Mouse (Mus musculus) lung, adult 2 months (tissue): ENCODE data around the gene Cdyl2. TPM values are rescaled to one million over a fixed set of nuclear protein-coding genes. Genes with fewer than 3 reads are reported as not detected.

Experiments used
- DNase-seq: peaks from one replicate; pipeline ENCODE4 v3.0.0; 2022
- H3K4me1 ChIP-seq: fragments of 200-500 bp; 2 replicates; pipeline ENCODE4 v1.6.1; 2011; ENCODE audit warnings: low read length; ENCODE audit not compliant: control insufficient read depth, insufficient read depth
- H3K4me3 ChIP-seq: fragments of 200-500 bp; replicated peaks from 2 replicates; pipeline ENCODE3; 2011; ENCODE audit warnings: low read depth, mild to moderate bottlenecking, control low read depth, low read length; ENCODE audit errors: extremely low read depth
- CTCF ChIP-seq: fragments of 200-500 bp; IDR thresholded peaks from 2 replicates; pipeline ENCODE4 v1.5.1; 2011; ENCODE audit warnings: mild to moderate bottlenecking, low read length, control low read depth; ENCODE audit not compliant: insufficient read depth
- POLR2A ChIP-seq: fragments of 200-500 bp; IDR thresholded peaks from 2 replicates; pipeline ENCODE4 v1.6.1; 2011; ENCODE audit warnings: low read depth, mild to moderate bottlenecking, control low read depth, low read length, borderline replicate concordance; ENCODE audit errors: extremely low read depth
- WGBS: fragments of 180-500 bp; shearing (Covaris S2); methylation state at CpG from one replicate; pipeline ENCODE4 v1.1.7; 2018; 5-methylcytosine and 5-hydroxymethylcytosine counted together
- polyA plus RNA-seq: library from polyadenylated mRNA; depleted of rRNA; stranded (reverse); fragments of >200 nt; gene quantifications from 2 replicates; pipeline ENCODE4 v1.2.3, GENCODE M21; 2012

Gene Cdyl2
- polyA plus RNA-seq, 1 experiment: 3.2 TPM

GRCm38 (mm10) chr8:116673052-116673451, 59.7 kb downstream of the Cdyl2 start:
- TF ChIP-seq POLR2A (no peak), CTCF (no peak)
- WGBS: 95% methylated on average over 4 of the region's 4 CpGs
- no peaks in the 10 kb centered on the region for H3K4me1 ChIP-seq
- DNase-seq: no peak
- no peak overlapping the region for H3K4me3 ChIP-seq

DNA sequence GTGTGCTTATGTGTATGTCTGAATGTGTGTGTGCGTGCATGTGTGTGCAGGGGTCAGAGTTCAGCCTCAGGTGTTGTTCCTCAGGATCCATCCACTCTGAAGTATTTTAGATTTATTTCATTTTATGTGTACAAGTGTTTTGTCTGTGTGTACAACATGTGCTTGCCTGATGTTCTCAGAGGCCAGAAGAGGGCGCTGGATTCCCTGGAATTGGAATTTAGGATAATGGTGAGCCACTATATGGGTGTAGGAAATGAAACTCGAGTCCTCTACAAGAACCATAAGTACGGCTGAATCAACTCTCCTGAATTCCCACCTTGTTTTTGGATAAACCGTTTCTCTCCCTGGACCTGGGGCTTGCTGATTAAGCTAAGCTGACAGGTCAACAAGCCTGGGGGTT, 61.2 kb downstream of the Cdyl2 start:
- no peak for DNase-seq
- 63% methylated on average over 5 of the region's 5 CpGs for WGBS
- no peak for TF ChIP-seq CTCF
- TF ChIP-seq POLR2A: no peak

DNA sequence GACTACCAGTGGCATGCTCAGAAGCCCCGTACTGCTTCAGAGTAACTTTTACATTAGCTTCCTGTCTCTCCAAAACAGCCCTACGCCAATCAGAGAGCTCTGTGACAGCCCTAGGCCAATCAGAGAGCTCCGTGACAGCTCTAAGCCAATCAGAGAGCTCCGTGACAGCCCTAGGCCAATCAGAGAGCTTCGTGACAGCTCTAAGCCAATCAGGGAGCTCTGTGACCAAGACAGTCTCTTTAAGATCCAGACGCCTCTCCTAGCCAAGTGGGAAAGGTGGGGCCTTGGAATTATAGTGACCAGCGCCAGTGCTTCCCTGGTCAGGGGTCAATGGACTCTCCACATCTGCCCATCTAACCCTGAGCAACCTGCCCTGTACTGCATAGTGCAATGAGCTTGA, 62.2 kb downstream of the Cdyl2 start:
- DNase-seq: no peak
- 82% methylated on average over 7 of the region's 7 CpGs for WGBS
- no peaks in the 10 kb centered on the region for H3K4me1 ChIP-seq
- no peak overlapping the region for H3K4me3 ChIP-seq
- TF ChIP-seq POLR2A (no peak), CTCF (no peak)

More for the DNA sequence above, 61.2 kb downstream of the Cdyl2 start:
- Histone ChIP-seq H3K4me3 (no peak overlapping the region), H3K4me1 (no peaks in the 10 kb centered on the region)

GRCm38 (mm10) chr8:116668977-116669376, 63.8 kb downstream of the Cdyl2 start:
- no peak overlapping the region for H3K4me3 ChIP-seq
- no peak for DNase-seq
- H3K4me1 ChIP-seq: no peaks in the 10 kb centered on the region
- 95% methylated on average over 7 of the region's 7 CpGs for whole genome bisulfite sequencing
- no peak for TF ChIP-seq CTCF
- TF ChIP-seq POLR2A: no peak

GRCm38 (mm10) chr8:116666781-116667325, 65.9 kb downstream of the Cdyl2 start:
- 62% methylated on average over 11 of the region's 11 CpGs for WGBS
- Histone ChIP-seq H3K4me3 (no peak overlapping the region), H3K4me1 (no peaks in the 10 kb centered on the region)
- DNase-seq: no peak
- TF ChIP-seq CTCF (no peak), POLR2A (no peak)

- no peak for TF ChIP-seq POLR2A
- TF ChIP-seq CTCF: no peak
- H3K4me1 ChIP-seq: no peaks in the 10 kb centered on the region
- no peak overlapping the region for H3K4me3 ChIP-seq
- 88% methylated on average over 1 of the region's 1 CpGs for WGBS
- no peak for DNase-seq
Observed at GRCm38 (mm10) chr8:116661521-116661920, 71.3 kb downstream of the Cdyl2 start.

GRCm38 (mm10) chr8:116656811-116657210, 76.0 kb downstream of the Cdyl2 start:
- no peaks in the 10 kb centered on the region for H3K4me1 ChIP-seq
- TF ChIP-seq CTCF: no peak
- no peak overlapping the region for H3K4me3 ChIP-seq
- DNase-seq: no peak
- 91% methylated on average over 3 of the region's 3 CpGs for WGBS

DNA sequence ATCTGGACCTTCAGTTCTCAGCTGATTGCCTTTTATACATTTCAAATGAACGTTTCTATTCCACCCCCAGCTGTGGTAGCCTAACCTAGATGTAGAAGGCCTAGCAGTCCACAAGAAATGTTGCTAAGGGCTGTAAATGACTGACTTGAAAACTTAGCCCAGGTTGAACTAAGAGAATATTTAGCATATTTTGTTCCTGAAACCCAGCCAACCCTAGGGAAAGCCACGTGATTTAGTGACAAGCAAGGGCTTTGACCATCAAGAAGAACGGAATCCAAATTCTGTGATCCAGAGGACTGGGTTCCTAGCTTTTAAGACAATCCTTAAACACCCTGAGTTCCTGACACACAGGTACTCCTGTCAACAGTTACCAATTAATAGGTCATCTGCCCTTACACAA, 77.9 kb downstream of the Cdyl2 start:
- H3K4me1 ChIP-seq: no peaks in the 10 kb centered on the region
- TF ChIP-seq CTCF (no peak), POLR2A (no peak)
- 74% methylated on average over 3 of the region's 3 CpGs for WGBS
- H3K4me3 ChIP-seq: no peak overlapping the region
- DNase-seq: no peak

GRCm38 (mm10) chr8:116652949-116653348, 79.8 kb downstream of the Cdyl2 start:
- Histone ChIP-seq H3K4me3 (no peak overlapping the region), H3K4me1 (no peaks in the 10 kb centered on the region)
- DNase-seq: no peak
- TF ChIP-seq POLR2A (no peak), CTCF (no peak)
- WGBS: 82% methylated on average over 4 of the region's 4 CpGs

DNA sequence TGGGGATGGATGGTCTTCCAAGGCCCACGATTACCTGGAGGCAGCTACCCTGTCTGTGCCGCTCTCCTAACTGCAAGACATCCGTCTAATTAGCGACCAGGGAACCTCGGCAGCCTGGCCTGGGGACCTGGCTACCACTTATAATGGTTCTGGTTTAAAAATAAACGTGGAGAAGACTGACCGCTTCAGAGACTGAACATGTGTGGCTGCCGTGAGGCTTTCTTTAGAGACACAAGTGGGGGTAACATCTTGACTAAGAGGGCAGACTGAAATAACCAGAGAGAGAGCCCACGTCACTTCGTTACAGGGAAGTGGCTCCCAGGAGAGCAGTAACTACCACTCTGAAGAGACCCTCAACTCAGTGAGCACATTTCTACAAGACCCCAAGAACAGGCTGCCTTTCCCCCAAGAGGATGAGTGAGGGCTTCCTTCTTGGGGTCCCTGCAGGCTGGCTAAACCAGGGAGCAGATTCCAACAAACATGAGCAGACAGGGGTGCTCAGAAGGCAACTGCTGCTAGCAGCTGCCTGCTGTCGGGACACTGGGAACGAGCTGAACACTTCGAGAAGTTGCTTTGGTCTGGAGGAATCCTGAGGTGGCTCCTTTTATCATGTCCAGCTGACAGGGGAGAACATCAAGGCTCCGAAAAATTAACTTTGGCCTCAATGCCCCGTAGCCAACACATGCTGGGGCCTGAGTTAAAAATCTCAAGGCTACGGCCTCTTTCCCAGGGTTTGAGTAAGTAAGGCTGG, 82.6 kb downstream of the Cdyl2 start:
- TF ChIP-seq POLR2A: no peak
- no peak for DNase-seq
- WGBS: 77% methylated on average over 16 of the region's 16 CpGs
- no peak overlapping the region for H3K4me3 ChIP-seq
- H3K4me1 ChIP-seq: no peaks in the 10 kb centered on the region
